Mouse (Mus musculus) liver, embryonic 16.5 days (tissue): ENCODE data around the gene Zfyve26. TPM values are rescaled to one million over a fixed set of nuclear protein-coding genes. Genes with fewer than 3 reads are reported as not detected.
A peak's percentile ranks its signal among the peaks of the same experiment; 100 is the strongest.

ENCODE experiments used
- ATAC-seq: fragments of 200-750 bp; cut with Nextera tagmentation; 2 replicates; pipeline ENCODE4 v1.8.0; 2017; ENCODE audit warnings: low read depth, mild to moderate bottlenecking, moderate number of reproducible peaks, moderate library complexity
- H3K27ac ChIP-seq: fragments of 300-500 bp; sonication (generic); 2 replicates; pipeline ENCODE4 v1.5.1; 2014; ENCODE audit warnings: mild to moderate bottlenecking, low read length
- H3K27me3 ChIP-seq: fragments of 300-500 bp; sonication (generic); 2 replicates; pipeline ENCODE4 v1.6.1; 2014; ENCODE audit warnings: low read depth, low read length, mixed read lengths; ENCODE audit not compliant: control insufficient read depth, insufficient read depth
- H3K36me3 ChIP-seq: fragments of 300-500 bp; sonication (generic); 2 replicates; pipeline ENCODE4 v1.6.1; 2014; ENCODE audit warnings: mild to moderate bottlenecking; ENCODE audit not compliant: control insufficient read depth, insufficient read depth
- H3K4me1 ChIP-seq: fragments of 300-500 bp; sonication (generic); 2 replicates; pipeline ENCODE4 v1.6.1; 2014; ENCODE audit warnings: low read depth, low read length, mixed read lengths; ENCODE audit not compliant: control insufficient read depth
- H3K4me2 ChIP-seq: fragments of 300-500 bp; sonication (generic); 2 replicates; pipeline ENCODE4 v1.6.1; 2014; ENCODE audit warnings: low read depth, low read length, mixed read lengths
- H3K4me3 ChIP-seq: fragments of 300-500 bp; sonication (generic); 2 replicates; pipeline ENCODE4 v1.5.1; 2014; ENCODE audit warnings: low read depth, mild to moderate bottlenecking, low read length
- H3K9ac ChIP-seq: fragments of 300-500 bp; sonication (generic); 2 replicates; pipeline ENCODE4 v1.6.1; 2014; ENCODE audit warnings: low read depth, low read length
- H3K9me3 ChIP-seq: fragments of 300-500 bp; sonication (generic); replicated peaks from 2 replicates; pipeline ENCODE4 v1.6.1; 2016; ENCODE audit warnings: low read length; ENCODE audit not compliant: control insufficient read depth
- WGBS: fragments of 180-500 bp; shearing (Covaris S2); extraction: QIAGEN DNeasy Blood & Tissue Kit; methylation state at CpG from one replicate; pipeline ENCODE4 v1.1.7; 2014; ENCODE audit not compliant: insufficient replicate concordance; 5-methylcytosine and 5-hydroxymethylcytosine counted together
- polyA plus RNA-seq: library from polyadenylated mRNA; unstranded; fragments of >200 nt; fragmentation: Nextera tagmentation; extraction: Ambion mirVana; gene quantifications from 2 replicates; pipeline ENCODE4 v1.2.1, GENCODE M21; 2015

Gene Zfyve26
- 10.3 and 10.7 TPM in 2 replicates for polyA plus RNA-seq

GRCm38 (mm10) chr12:79296126-79296816 is at the start of gene Zfyve26:
Zfyve26 (minus strand) TSS chr12:79296304.
- peak; percentile 93 for ATAC-seq
- Histone ChIP-seq H3K27ac (peak within 1 kb of the TSS; percentile 88), H3K9me3 (no peaks in the 10 kb centered on the region), H3K4me3 (peak within 1 kb of the TSS; percentile 80), H3K4me1 (peaks cover 17% of the 10 kb centered on the region), H3K4me2 (peak within 1 kb of the TSS; percentile 97), H3K27me3 (no peaks in the 10 kb centered on the region), H3K9ac (peak within 1 kb of the TSS; percentile 75), H3K36me3 (no peaks in the 10 kb centered on the region)
- under 1% methylated on average over 29 of the region's 29 CpGs for WGBS

DNA sequence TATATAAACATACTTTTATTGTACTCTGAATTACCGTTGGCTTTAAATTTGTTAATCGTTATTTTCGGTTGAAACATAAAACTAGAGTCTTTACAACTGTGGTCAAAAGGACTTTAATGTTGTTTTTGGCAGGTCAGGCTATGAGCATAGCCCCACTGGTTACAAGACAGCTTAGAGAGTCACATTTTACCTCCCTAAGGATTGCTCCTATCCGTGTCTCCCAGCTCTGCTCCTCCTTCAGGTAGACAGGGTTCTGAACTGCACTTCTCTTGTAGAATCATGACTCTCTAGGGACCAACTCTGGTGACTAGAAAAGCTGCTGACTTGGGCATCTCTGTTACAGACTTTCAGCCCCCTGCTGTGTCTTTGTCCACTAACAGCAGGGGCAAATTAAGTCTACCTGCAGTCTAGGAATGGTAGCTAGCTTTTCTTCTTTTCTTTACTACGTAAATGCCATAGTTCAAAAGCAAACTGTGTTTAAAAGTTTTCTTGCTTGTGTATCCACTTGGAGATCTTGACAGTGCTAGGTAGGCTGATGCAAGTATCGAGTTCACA is 45.3 kb upstream of the Zfyve26 start:
- H3K27ac ChIP-seq: no peak overlapping the region
- H3K9ac ChIP-seq: no peak overlapping the region
- no peak overlapping the region for H3K4me3 ChIP-seq
- WGBS: 74% methylated on average over 6 of the region's 6 CpGs
- no peaks in the 10 kb centered on the region for H3K27me3 ChIP-seq
- H3K4me2 ChIP-seq: no peak overlapping the region
- no peaks in the 10 kb centered on the region for H3K4me1 ChIP-seq
- ATAC-seq: no peak
- no peaks in the 10 kb centered on the region for H3K9me3 ChIP-seq
- H3K36me3 ChIP-seq: no peaks in the 10 kb centered on the region

GRCm38 (mm10) chr12:79340513-79340912 is 44.4 kb upstream of the Zfyve26 start:
- no peaks in the 10 kb centered on the region for H3K9me3 ChIP-seq
- no peaks in the 10 kb centered on the region for H3K36me3 ChIP-seq
- H3K4me2 ChIP-seq: no peak overlapping the region
- no peak for ATAC-seq
- H3K4me1 ChIP-seq: no peaks in the 10 kb centered on the region
- H3K27ac ChIP-seq: no peak overlapping the region
- 74% methylated on average over 6 of the region's 6 CpGs for WGBS
- no peak overlapping the region for H3K9ac ChIP-seq
- no peaks in the 10 kb centered on the region for H3K27me3 ChIP-seq
- no peak overlapping the region for H3K4me3 ChIP-seq

GRCm38 (mm10) chr12:79338791-79339190 is 42.7 kb upstream of the Zfyve26 start:
- H3K9me3 ChIP-seq: no peaks in the 10 kb centered on the region
- H3K4me2 ChIP-seq: no peak overlapping the region
- WGBS: 71% methylated on average over 8 of the region's 8 CpGs
- H3K27ac ChIP-seq: no peak overlapping the region
- no peak overlapping the region for H3K9ac ChIP-seq
- no peaks in the 10 kb centered on the region for H3K4me1 ChIP-seq
- H3K4me3 ChIP-seq: no peak overlapping the region
- no peaks in the 10 kb centered on the region for H3K27me3 ChIP-seq
- peaks cover 8% of the 10 kb centered on the region for H3K36me3 ChIP-seq
- no peak for ATAC-seq

GRCm38 (mm10) chr12:79331722-79332121 is 35.6 kb upstream of the Zfyve26 start:
- 67% methylated on average over 4 of the region's 4 CpGs for WGBS
- no peak overlapping the region for H3K4me2 ChIP-seq
- H3K36me3 ChIP-seq: peaks cover 8% of the 10 kb centered on the region
- no peak overlapping the region for H3K27ac ChIP-seq
- 0 out of 2 replicates have a peak, but pooled peaks have one; percentile 24 for ATAC-seq
- H3K4me1 ChIP-seq: no peaks in the 10 kb centered on the region
- H3K27me3 ChIP-seq: no peaks in the 10 kb centered on the region
- H3K4me3 ChIP-seq: no peak overlapping the region
- H3K9me3 ChIP-seq: no peaks in the 10 kb centered on the region
- H3K9ac ChIP-seq: no peak overlapping the region

DNA sequence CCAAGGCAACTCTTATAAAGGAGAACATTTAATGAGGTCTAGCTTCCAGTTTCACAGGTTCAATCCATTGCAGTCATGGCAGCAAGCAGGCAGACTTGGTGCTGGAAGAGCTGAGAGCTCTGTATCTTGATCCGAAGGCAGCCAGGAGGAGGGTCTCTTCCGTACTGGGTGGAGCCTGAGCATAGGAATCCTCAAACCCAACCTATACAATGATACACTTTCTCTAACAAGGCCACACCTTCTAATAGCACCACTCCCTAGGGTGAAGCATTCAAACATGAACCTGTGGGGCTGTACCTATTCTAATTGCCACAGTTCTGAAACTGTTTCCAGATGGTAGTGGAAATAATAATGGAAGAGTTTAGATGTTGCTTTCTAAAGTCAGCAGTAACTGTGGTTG is 34.5 kb upstream of the Zfyve26 start:
- Histone ChIP-seq H3K27ac (no peak overlapping the region), H3K4me2 (no peak overlapping the region), H3K27me3 (no peaks in the 10 kb centered on the region), H3K4me1 (no peaks in the 10 kb centered on the region), H3K36me3 (peaks cover 8% of the 10 kb centered on the region), H3K4me3 (no peak overlapping the region), H3K9me3 (no peaks in the 10 kb centered on the region), H3K9ac (no peak overlapping the region)
- 74% methylated on average over 2 of the region's 2 CpGs for WGBS
- ATAC-seq: no peak

DNA sequence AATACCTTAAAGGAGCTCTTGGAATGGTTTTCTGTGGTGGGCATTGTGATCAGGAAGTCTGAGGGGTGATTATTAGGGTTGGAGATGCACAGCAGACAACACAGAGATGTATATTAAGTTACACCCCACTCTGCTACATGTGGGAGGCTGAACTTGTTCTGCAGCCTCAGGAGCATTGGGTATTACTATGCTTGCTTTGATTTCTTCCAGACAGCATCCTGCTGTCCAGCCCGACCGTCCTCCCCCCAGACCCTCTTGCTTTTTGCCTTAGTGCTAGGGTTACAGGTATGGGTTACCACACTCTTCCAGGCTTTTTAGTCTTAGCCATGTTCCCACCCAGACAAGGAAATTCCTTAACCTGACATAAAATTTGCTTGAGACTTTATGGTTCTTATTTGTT is 31.8 kb upstream of the Zfyve26 start:
- Histone ChIP-seq H3K27me3 (no peaks in the 10 kb centered on the region), H3K9me3 (no peaks in the 10 kb centered on the region), H3K9ac (no peak overlapping the region), H3K36me3 (no peaks in the 10 kb centered on the region), H3K4me3 (no peak overlapping the region), H3K4me1 (no peaks in the 10 kb centered on the region), H3K27ac (no peak overlapping the region), H3K4me2 (no peak overlapping the region)
- no peak for ATAC-seq
- WGBS: 87% methylated on average over 2 of the region's 2 CpGs

GRCm38 (mm10) chr12:79326745-79327144 is 30.6 kb upstream of the Zfyve26 start:
- ATAC-seq: no peak
- H3K9ac ChIP-seq: no peak overlapping the region
- H3K36me3 ChIP-seq: no peaks in the 10 kb centered on the region
- H3K4me1 ChIP-seq: no peaks in the 10 kb centered on the region
- 60% methylated on average over 2 of the region's 2 CpGs for WGBS
- H3K27me3 ChIP-seq: no peaks in the 10 kb centered on the region
- H3K9me3 ChIP-seq: no peaks in the 10 kb centered on the region
- H3K4me2 ChIP-seq: no peak overlapping the region
- H3K4me3 ChIP-seq: no peak overlapping the region
- no peak overlapping the region for H3K27ac ChIP-seq

GRCm38 (mm10) chr12:79326236-79326635 is 30.1 kb upstream of the Zfyve26 start:
- WGBS: 62% methylated on average over 2 of the region's 2 CpGs
- Histone ChIP-seq H3K27me3 (no peaks in the 10 kb centered on the region), H3K4me2 (no peak overlapping the region), H3K27ac (no peak overlapping the region), H3K4me3 (no peak overlapping the region), H3K9me3 (no peaks in the 10 kb centered on the region), H3K9ac (no peak overlapping the region), H3K36me3 (no peaks in the 10 kb centered on the region), H3K4me1 (no peaks in the 10 kb centered on the region)
- no peak for ATAC-seq
